Mouse (Mus musculus): ENCODE data around the gene Scaper. TPM values are rescaled to one million over a fixed set of nuclear protein-coding genes. Genes with fewer than 3 reads are reported as not detected.

Gene Scaper
- 10 to 100 TPM; 29.1 to 33.5 TPM for total RNA-seq (2023)

DNA sequence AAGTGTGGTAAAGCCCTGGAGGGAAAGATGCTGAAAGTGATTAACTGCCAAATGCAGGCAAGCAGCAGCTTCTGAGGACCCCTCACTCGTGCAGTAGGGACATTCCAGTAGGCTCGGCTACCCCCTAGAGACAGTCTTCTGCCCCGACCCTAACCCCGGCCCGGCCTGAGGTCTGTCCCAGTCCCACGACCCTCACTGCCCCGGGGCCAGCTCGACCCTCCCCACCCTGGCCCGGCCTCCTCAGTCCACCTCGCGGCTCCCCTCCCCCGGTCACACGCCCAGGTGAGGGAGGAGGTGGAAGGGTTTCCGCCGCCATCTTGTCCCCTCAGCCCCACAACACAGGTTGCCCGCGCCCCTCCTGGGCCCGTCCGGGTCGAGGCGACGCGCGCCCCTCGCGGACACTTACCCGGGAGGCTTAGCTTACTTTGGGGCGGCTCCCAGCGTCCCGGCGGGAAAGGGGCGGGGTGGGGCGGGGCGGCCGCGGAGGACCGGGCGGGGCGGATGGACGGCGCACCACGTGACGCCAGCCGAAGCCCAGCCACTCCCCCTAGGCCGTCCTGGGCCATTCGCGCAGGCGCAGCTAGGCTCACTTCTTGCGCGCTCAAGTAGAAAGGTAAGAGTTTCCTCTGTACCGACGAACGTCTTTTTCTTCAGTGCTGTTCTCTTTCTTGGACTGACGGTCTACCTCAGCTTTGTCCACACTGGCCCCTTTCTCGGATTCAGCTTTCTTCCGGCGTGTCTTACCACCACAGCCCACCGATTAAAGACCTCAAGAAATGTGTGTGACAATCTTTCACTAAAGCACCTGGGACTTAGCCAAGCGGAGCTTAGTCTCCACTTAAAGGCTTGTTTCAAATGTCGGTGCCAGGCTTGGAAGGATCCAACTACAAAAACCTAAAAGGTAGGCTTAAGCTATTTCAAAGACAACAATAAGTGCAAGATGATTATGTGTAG, at the start of gene Scaper:
Gene Scaper (minus strand): TSS at position 456 of the 954 bp plus-strand sequence.

GRCm38 (mm10) chr9:55538377-55538776, 399.5 kb downstream of the Scaper start, which contains the start of gene Isl2:
Gene Isl2, plus strand, starts transcription at chr9:55538672.

GRCm38 (mm10) chr9:55512027-55512543, 425.8 kb downstream of the Scaper start, which contains the start of gene Etfa:
Gene Etfa, minus strand, starts transcription at chr9:55512243.

Other genes starting within 250 kb of the Scaper start
- gene 4930563M21Rik, start 72.4 kb upstream of the Scaper start, total RNA-seq (2023), result not detected
- gene Rcn2, start 103.7 kb upstream of the Scaper start, total RNA-seq (2023), result 10 to 100 TPM; 30.0 to 42.5 TPM
- 100 to 1,000 TPM; 215 to 226 TPM for gene Pstpip1, start 151.8 kb upstream of the Scaper start, total RNA-seq (2023)
- gene Tspan3, start 227.4 kb upstream of the Scaper start, total RNA-seq (2023), result 10 to 100 TPM; 17.9 to 21.4 TPM

Data from T-cell, adult 66 days (primary cell).